11 mouse cellular contexts compared by ENCODE assay signal in genomic region chr9:50533328-50533727, GRCm38 (mm10). TPM values are rescaled to one million over a fixed set of nuclear protein-coding genes. Genes with fewer than 3 reads are reported as not detected.
A peak's percentile ranks its signal among the peaks of the same experiment; 100 is the strongest.
DNase-seq lines count a peak whose midpoint lies in the region.
"Had no signal": no experiment of that assay in that cellular context is flagged by ENCODE, and none has a peak within 500 bp of the region (broad histone marks: within the 10 kb centered on the region; RNA-seq: fewer than 3 reads in every experiment).

No protein-coding gene starts in this region.

- H3K27me3 ChIP-seq in erythroblast, embryonic 14.5 days (ENCODE audit: control insufficient read depth) = no peaks in the 10 kb centered on the region
- no peaks in the 10 kb centered on the region for H3K27me3 ChIP-seq in megakaryocyte, embryonic 14.5 days (replicated peaks)
- no peaks in the 10 kb centered on the region for H3K27me3 ChIP-seq in midbrain, embryonic 10.5 days (ENCODE audit: low read depth, poor library complexity, severe bottlenecking)

- H3K36me3 ChIP-seq in erythroblast, embryonic 14.5 days (ENCODE audit: control insufficient read depth) = no peaks in the 10 kb centered on the region
- no peaks in the 10 kb centered on the region for H3K36me3 ChIP-seq in megakaryocyte, embryonic 14.5 days (replicated peaks; ENCODE audit: low read length)
- no peaks in the 10 kb centered on the region for H3K36me3 ChIP-seq in midbrain, embryonic 10.5 days

- DNase-seq in kidney, postnatal 25 days = peak; percentile 16 to 47
- no peak for DNase-seq in kidney, adult 8-10 months
- peak; percentile 38 to 47 for DNase-seq in thymus, adult 18-20 months
- DNase-seq in adrenal gland, postnatal 10 days = no peak
- no peak for DNase-seq in frontal cortex, postnatal 10 days (ENCODE audit: low spot score in 2 of 2)
- no peak for DNase-seq in midbrain, embryonic 10.5 days (ENCODE audit: low spot score)

- no peak overlapping the region for H3K27ac ChIP-seq in midbrain, embryonic 10.5 days (replicated peaks)

- H3K9me3 ChIP-seq in erythroblast, embryonic 14.5 days (ENCODE audit: control insufficient read depth, low read length) = no peaks in the 10 kb centered on the region
- H3K9me3 ChIP-seq in megakaryocyte, embryonic 14.5 days = no peaks in the 10 kb centered on the region; the same call in 1 of the 2 replicates
- H3K9me3 ChIP-seq in midbrain, embryonic 10.5 days (replicated peaks) = no peaks in the 10 kb centered on the region

- H3K4me1 ChIP-seq in erythroblast, embryonic 14.5 days (ENCODE audit: control insufficient read depth) = peaks cover 6% of the 10 kb centered on the region
- peaks cover 25% of the 10 kb centered on the region for H3K4me1 ChIP-seq in megakaryocyte, embryonic 14.5 days
- no peaks in the 10 kb centered on the region for H3K4me1 ChIP-seq in midbrain, embryonic 10.5 days

- H3K4me3 ChIP-seq in erythroblast, embryonic 14.5 days (replicated peaks) = peak overlapping the region; percentile 19
- H3K4me3 ChIP-seq in megakaryocyte, embryonic 14.5 days (replicated peaks) = peak overlapping the region; percentile 83
- H3K4me3 ChIP-seq in midbrain, embryonic 10.5 days = no peak overlapping the region

- 87% methylated on average over 11 of the region's 11 CpGs for WGBS in midbrain, embryonic 10.5 days

RNA-seq across cellular contexts. Expression of gene Pts, which starts 4.8 kb away (rescaled TPM):
- polyA plus RNA-seq in erythroblast, embryonic 14.5 days (2012) = 0.35 and 0.37 TPM in 2 replicates
- 15.7 TPM in 1 of 2 replicates, not detected in the other for polyA plus RNA-seq in megakaryocyte, embryonic 14.5 days (2012; ENCODE audit: insufficient read depth, low replicate concordance)
- 10 to 100 TPM; 62.0 to 72.7 TPM for total RNA-seq in adrenal gland, postnatal 10 days (2021)
- 86.9 and 95.9 TPM in 2 replicates for polyA plus RNA-seq in midbrain, embryonic 10.5 days (2016; fragmentation: Nextera tagmentation; extraction: Ambion mirVana)

RNA-seq across cellular contexts. Expression of gene Il18, which starts 21.3 kb away (rescaled TPM):
- polyA plus RNA-seq in erythroblast, embryonic 14.5 days (2012) = 0.09 TPM in 1 of 2 replicates, not detected in the other
- 2.0 TPM in 1 of 2 replicates, not detected in the other for polyA plus RNA-seq in megakaryocyte, embryonic 14.5 days (2012; ENCODE audit: insufficient read depth, low replicate concordance)
- 1 to 10 TPM; 5.3 to 6.5 TPM for total RNA-seq in adrenal gland, postnatal 10 days (2021)
- 8.9 and 14.6 TPM in 2 replicates for polyA plus RNA-seq in midbrain, embryonic 10.5 days (2016; fragmentation: Nextera tagmentation; extraction: Ambion mirVana)

RNA-seq across cellular contexts. Expression of gene Bco2, which starts 21.7 kb away (rescaled TPM):
- not detected in 2 replicates for polyA plus RNA-seq in erythroblast, embryonic 14.5 days (2012)
- polyA plus RNA-seq in megakaryocyte, embryonic 14.5 days (2012; ENCODE audit: insufficient read depth, low replicate concordance) = 0.09 TPM in 1 of 2 replicates, not detected in the other
- 1 to 10 TPM; 3.1 to 3.3 TPM for total RNA-seq in adrenal gland, postnatal 10 days (2021)
- 0.19 and 0.34 TPM in 2 replicates for polyA plus RNA-seq in midbrain, embryonic 10.5 days (2016; fragmentation: Nextera tagmentation; extraction: Ambion mirVana)

RNA-seq across cellular contexts. Expression of gene Tex12, which starts 27.8 kb away (rescaled TPM):
- polyA plus RNA-seq in erythroblast, embryonic 14.5 days (2012) = not detected in 2 replicates
- polyA plus RNA-seq in megakaryocyte, embryonic 14.5 days (2012; ENCODE audit: insufficient read depth, low replicate concordance) = not detected in 2 replicates
- total RNA-seq in adrenal gland, postnatal 10 days (2021) = not detected
- 0.16 and 0.36 TPM in 2 replicates for polyA plus RNA-seq in midbrain, embryonic 10.5 days (2016; fragmentation: Nextera tagmentation; extraction: Ambion mirVana)
- polyA plus RNA-seq: brain, embryonic 14.5 days; embryonic facial prominence, embryonic 14.5 days; lung, embryonic 16.5 days had no signal

RNA-seq across cellular contexts. Expression of gene Plet1, which starts 39.0 kb away (rescaled TPM):
- not detected in 2 replicates for polyA plus RNA-seq in erythroblast, embryonic 14.5 days (2012)
- polyA plus RNA-seq in megakaryocyte, embryonic 14.5 days (2012; ENCODE audit: insufficient read depth, low replicate concordance) = not detected in 2 replicates
- under 1 TPM; 0.30 to 0.51 TPM for total RNA-seq in adrenal gland, postnatal 10 days (2021)
- polyA plus RNA-seq in midbrain, embryonic 10.5 days (2016; fragmentation: Nextera tagmentation; extraction: Ambion mirVana) = 0.32 and 0.36 TPM in 2 replicates

Comparison
In these comparisons a context has a peak if more than half of its experiments do, and no peak if none do; other contexts are left out.
1. DNase-seq: peak in kidney, postnatal 25 days (2 of 2) and thymus, adult 18-20 months (2 of 2); none in kidney, adult 8-10 months (0 of 2), adrenal gland, postnatal 10 days (single experiment), frontal cortex, postnatal 10 days (0 of 2) and midbrain, embryonic 10.5 days (single experiment).